Mouse (Mus musculus): ENCODE data around the gene Zfp791. TPM values are rescaled to one million over a fixed set of nuclear protein-coding genes. Genes with fewer than 3 reads are reported as not detected.
"Not testable (repeated sequence)": the region's sequence is repeated elsewhere in the genome, so short reads cannot be mapped to it uniquely, and the experiment has no call there.

The Zfp791 gene
- 4.6 and 5.3 TPM in 2 replicates for polyA plus RNA-seq (2015; fragmentation: Nextera tagmentation; extraction: Ambion mirVana)

DNA sequence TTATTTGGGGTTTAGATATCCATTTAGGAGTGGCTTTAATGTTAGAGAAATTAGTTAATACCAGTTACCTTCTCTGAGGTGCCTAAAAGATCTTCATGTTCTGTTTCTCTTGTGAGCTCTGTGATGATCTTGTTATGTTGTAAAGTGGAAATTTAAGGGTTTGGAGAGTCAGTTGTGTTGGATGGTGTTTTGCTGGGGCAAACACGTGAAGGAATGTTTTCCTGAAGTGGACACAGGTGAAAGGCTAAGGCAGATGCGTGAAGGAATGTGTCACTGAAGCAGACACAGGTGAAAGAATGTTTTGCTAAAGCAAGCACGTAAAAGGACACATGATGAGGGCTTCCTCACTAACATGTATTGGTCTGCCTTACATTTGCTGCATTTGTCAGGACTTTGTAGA, at the start of gene Zfp791:
Gene Zfp791, minus strand, starts transcription at position 101 of the 400 bp plus-strand sequence.
- H3K4me2 ChIP-seq (ENCODE audit: low read length): no peak within 1 kb of the TSS
- H3K27ac ChIP-seq (ENCODE audit: low read length): no peak within 1 kb of the TSS
- H3K27me3 ChIP-seq (ENCODE audit: control insufficient read depth, insufficient read depth, low read depth, low read length): no peaks in the 10 kb centered on the region; the same call in 1 of the 2 replicates

DNA sequence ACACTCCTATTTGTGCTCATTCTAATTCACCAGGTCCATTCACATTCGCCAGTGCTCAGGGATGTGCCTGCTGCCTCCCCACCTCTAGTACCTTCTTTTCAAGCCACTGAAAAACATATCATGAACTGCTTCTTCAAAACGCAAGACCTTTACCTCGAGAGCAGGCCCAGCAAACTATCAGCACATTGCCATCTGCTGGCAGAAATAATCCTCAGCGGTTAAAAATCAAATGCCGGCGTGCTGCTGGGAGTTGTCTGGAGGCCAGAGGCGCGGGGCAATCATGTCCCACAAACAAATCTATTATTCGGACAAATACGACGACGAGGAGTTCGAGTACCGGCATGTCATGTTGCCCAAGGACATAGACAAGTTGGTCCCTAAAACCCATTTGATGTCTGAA, 48.4 kb upstream of the Zfp791 start:
- no peaks in the 10 kb centered on the region for H3K4me1 ChIP-seq (ENCODE audit: control insufficient read depth, insufficient read depth, low read length)
- no peaks in the 10 kb centered on the region for H3K27me3 ChIP-seq (ENCODE audit: control insufficient read depth, insufficient read depth, low read depth, low read length)
- H3K36me3 ChIP-seq (ENCODE audit: control insufficient read depth, insufficient read depth, low read length): no peaks in the 10 kb centered on the region
- H3K27ac ChIP-seq (ENCODE audit: low read length): no peak overlapping the region
- H3K4me3 ChIP-seq (ENCODE audit: low read depth, low read length): no peak overlapping the region
- H3K4me2 ChIP-seq (ENCODE audit: low read length): no peak overlapping the region
- no peaks in the 10 kb centered on the region for H3K9me3 ChIP-seq (replicated peaks; ENCODE audit: control insufficient read depth, low read length, poor library complexity, severe bottlenecking)
- 28% methylated on average over 14 of the region's 14 CpGs for WGBS
- no peak for ATAC-seq
- H3K9ac ChIP-seq (ENCODE audit: low read depth, low read length): no peak overlapping the region

More for the DNA sequence above, at the start of gene Zfp791:
- no peak within 1 kb of the TSS for H3K4me3 ChIP-seq (ENCODE audit: low read depth, low read length)
- H3K9ac ChIP-seq (ENCODE audit: low read depth, low read length): no peak within 1 kb of the TSS
- 83% methylated on average over 3 of the region's 3 CpGs for WGBS
- no peaks in the 10 kb centered on the region for H3K36me3 ChIP-seq (ENCODE audit: control insufficient read depth, insufficient read depth, low read length)
- no peaks in the 10 kb centered on the region for H3K9me3 ChIP-seq (replicated peaks; ENCODE audit: control insufficient read depth, low read length, poor library complexity, severe bottlenecking)
- ATAC-seq: no peak
- H3K4me1 ChIP-seq (ENCODE audit: control insufficient read depth, insufficient read depth, low read length): no peaks in the 10 kb centered on the region

GRCm38 (mm10) chr8:85151624-85152023, 28.7 kb upstream of the Zfp791 start, which contains the start of gene Cks1brt:
TSS of gene Cks1brt (plus strand) at chr8:85151924.
- no peak within 1 kb of the TSS for H3K9ac ChIP-seq (ENCODE audit: low read depth, low read length)
- no peaks in the 10 kb centered on the region for H3K4me1 ChIP-seq (ENCODE audit: control insufficient read depth, insufficient read depth, low read length)
- ATAC-seq: no peak
- H3K4me2 ChIP-seq (ENCODE audit: low read length): no peak within 1 kb of the TSS
- peaks cover 18% of the 10 kb centered on the region for H3K9me3 ChIP-seq (replicated peaks; ENCODE audit: control insufficient read depth, low read length, poor library complexity, severe bottlenecking)
- WGBS: 91% methylated on average over 3 of the region's 3 CpGs
- no peak within 1 kb of the TSS for H3K4me3 ChIP-seq (ENCODE audit: low read depth, low read length)
- no peaks in the 10 kb centered on the region; the same call in 1 of the 2 replicates for H3K27me3 ChIP-seq (ENCODE audit: control insufficient read depth, insufficient read depth, low read depth, low read length)
- H3K36me3 ChIP-seq (ENCODE audit: control insufficient read depth, insufficient read depth, low read length): no peaks in the 10 kb centered on the region
- H3K27ac ChIP-seq (ENCODE audit: low read length): no peak within 1 kb of the TSS

GRCm38 (mm10) chr8:85142516-85142915, 19.6 kb upstream of the Zfp791 start:
- H3K4me1 ChIP-seq (ENCODE audit: control insufficient read depth, insufficient read depth, low read length): no peaks in the 10 kb centered on the region
- H3K27me3 ChIP-seq (ENCODE audit: control insufficient read depth, insufficient read depth, low read depth, low read length): no peaks in the 10 kb centered on the region
- H3K4me2 ChIP-seq (ENCODE audit: low read length): no peak overlapping the region
- H3K36me3 ChIP-seq (ENCODE audit: control insufficient read depth, insufficient read depth, low read length): no peaks in the 10 kb centered on the region
- no peaks in the 10 kb centered on the region; the same call in none of the 2 replicates for H3K9me3 ChIP-seq (replicated peaks; ENCODE audit: control insufficient read depth, low read length, poor library complexity, severe bottlenecking)
- H3K27ac ChIP-seq (ENCODE audit: low read length): no peak overlapping the region
- WGBS: 90% methylated on average over 4 of the region's 4 CpGs
- no peak overlapping the region for H3K9ac ChIP-seq (ENCODE audit: low read depth, low read length)
- ATAC-seq: no peak
- no peak overlapping the region for H3K4me3 ChIP-seq (ENCODE audit: low read depth, low read length)

DNA sequence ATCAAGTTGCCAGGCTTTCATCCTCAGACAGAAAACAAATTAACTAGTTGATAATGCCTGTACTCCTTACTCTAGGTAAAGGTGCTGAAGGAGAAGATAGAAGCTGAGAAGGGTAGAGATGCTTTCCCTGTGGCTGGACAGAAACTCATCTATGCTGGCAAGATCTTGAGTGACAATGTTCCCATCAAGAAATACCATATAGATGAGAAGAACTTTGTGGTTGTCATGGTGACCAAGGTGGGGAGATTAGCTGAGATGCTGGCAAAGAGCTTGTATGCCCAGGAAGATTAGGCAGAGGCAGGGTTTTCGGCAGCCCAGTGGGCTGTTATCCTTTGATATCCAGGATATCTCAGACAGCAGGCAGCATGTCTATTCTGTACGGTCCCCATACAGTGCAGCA, 12.8 kb upstream of the Zfp791 start:
- H3K27me3 ChIP-seq (ENCODE audit: control insufficient read depth, insufficient read depth, low read depth, low read length); H3K4me2 ChIP-seq (ENCODE audit: low read length); H3K9me3 ChIP-seq (replicated peaks; ENCODE audit: control insufficient read depth, low read length, poor library complexity, severe bottlenecking); H3K4me1 ChIP-seq (ENCODE audit: control insufficient read depth, insufficient read depth, low read length); H3K4me3 ChIP-seq (ENCODE audit: low read depth, low read length); H3K9ac ChIP-seq (ENCODE audit: low read depth, low read length); H3K36me3 ChIP-seq (ENCODE audit: control insufficient read depth, insufficient read depth, low read length); H3K27ac ChIP-seq (ENCODE audit: low read length); ATAC-seq: not testable (repeated sequence)
- WGBS: 76% methylated on average over 2 of the region's 2 CpGs

DNA sequence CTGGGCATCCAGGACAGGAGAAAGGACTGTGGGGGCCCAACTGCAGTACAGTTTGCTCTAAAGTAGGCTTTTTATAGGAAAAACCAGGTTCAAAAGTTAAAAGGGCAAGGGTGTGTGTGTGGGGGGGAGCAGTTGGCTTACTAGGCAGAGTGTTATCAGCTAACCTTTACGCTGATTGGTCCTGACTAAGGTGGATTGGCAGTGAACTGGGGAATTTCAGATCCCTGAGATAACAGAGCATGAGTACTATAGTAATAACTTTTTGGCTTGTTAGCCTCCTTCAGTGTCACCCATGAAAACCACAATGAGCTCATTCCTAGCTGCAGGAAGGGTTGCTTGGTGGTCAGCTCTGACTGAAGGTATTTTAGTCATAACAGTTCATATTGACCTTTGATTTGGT, 9.4 kb upstream of the Zfp791 start:
- 95% methylated on average over 1 of the region's 1 CpGs for WGBS
- no peaks in the 10 kb centered on the region for H3K36me3 ChIP-seq (ENCODE audit: control insufficient read depth, insufficient read depth, low read length)
- no peak for ATAC-seq

GRCm38 (mm10) chr8:85123691-85124090, 796 bp upstream of the Zfp791 start:
- no peak overlapping the region for H3K4me2 ChIP-seq (ENCODE audit: low read length)
- no peaks in the 10 kb centered on the region for H3K9me3 ChIP-seq (replicated peaks; ENCODE audit: control insufficient read depth, low read length, poor library complexity, severe bottlenecking)
- H3K36me3 ChIP-seq (ENCODE audit: control insufficient read depth, insufficient read depth, low read length): no peaks in the 10 kb centered on the region
- no peak for ATAC-seq
- H3K4me3 ChIP-seq (ENCODE audit: low read depth, low read length): no peak overlapping the region
- H3K4me1 ChIP-seq (ENCODE audit: control insufficient read depth, insufficient read depth, low read length): no peaks in the 10 kb centered on the region
- 93% methylated on average over 8 of the region's 8 CpGs for WGBS
- H3K27me3 ChIP-seq (ENCODE audit: control insufficient read depth, insufficient read depth, low read depth, low read length): no peaks in the 10 kb centered on the region; the same call in 1 of the 2 replicates
- no peak overlapping the region for H3K27ac ChIP-seq (ENCODE audit: low read length)
- no peak overlapping the region for H3K9ac ChIP-seq (ENCODE audit: low read depth, low read length)

More for the DNA sequence above, 9.4 kb upstream of the Zfp791 start:
- Histone ChIP-seq H3K9ac (ENCODE audit: low read depth, low read length) (no peak overlapping the region), H3K27ac (ENCODE audit: low read length) (no peak overlapping the region), H3K27me3 (ENCODE audit: control insufficient read depth, insufficient read depth, low read depth, low read length) (peaks cover 2% of the 10 kb centered on the region; the same call in 1 of the 2 replicates), H3K4me1 (ENCODE audit: control insufficient read depth, insufficient read depth, low read length) (no peaks in the 10 kb centered on the region), H3K9me3 (replicated peaks; ENCODE audit: control insufficient read depth, low read length, poor library complexity, severe bottlenecking) (no peaks in the 10 kb centered on the region), H3K4me2 (ENCODE audit: low read length) (no peak overlapping the region), H3K4me3 (ENCODE audit: low read depth, low read length) (no peak overlapping the region)

GRCm38 (mm10) chr8:85120251-85120650, 2.6 kb downstream of the Zfp791 start:
- WGBS: 79% methylated on average over 5 of the region's 5 CpGs
- H3K4me3 ChIP-seq (ENCODE audit: low read depth, low read length); H3K36me3 ChIP-seq (ENCODE audit: control insufficient read depth, insufficient read depth, low read length); H3K9me3 ChIP-seq (replicated peaks; ENCODE audit: control insufficient read depth, low read length, poor library complexity, severe bottlenecking); H3K4me2 ChIP-seq (ENCODE audit: low read length); H3K27me3 ChIP-seq (ENCODE audit: control insufficient read depth, insufficient read depth, low read depth, low read length); H3K4me1 ChIP-seq (ENCODE audit: control insufficient read depth, insufficient read depth, low read length); H3K9ac ChIP-seq (ENCODE audit: low read depth, low read length); H3K27ac ChIP-seq (ENCODE audit: low read length): not testable (repeated sequence)
- ATAC-seq: peak; percentile 55; the same call in 1 of the 2 replicates

DNA sequence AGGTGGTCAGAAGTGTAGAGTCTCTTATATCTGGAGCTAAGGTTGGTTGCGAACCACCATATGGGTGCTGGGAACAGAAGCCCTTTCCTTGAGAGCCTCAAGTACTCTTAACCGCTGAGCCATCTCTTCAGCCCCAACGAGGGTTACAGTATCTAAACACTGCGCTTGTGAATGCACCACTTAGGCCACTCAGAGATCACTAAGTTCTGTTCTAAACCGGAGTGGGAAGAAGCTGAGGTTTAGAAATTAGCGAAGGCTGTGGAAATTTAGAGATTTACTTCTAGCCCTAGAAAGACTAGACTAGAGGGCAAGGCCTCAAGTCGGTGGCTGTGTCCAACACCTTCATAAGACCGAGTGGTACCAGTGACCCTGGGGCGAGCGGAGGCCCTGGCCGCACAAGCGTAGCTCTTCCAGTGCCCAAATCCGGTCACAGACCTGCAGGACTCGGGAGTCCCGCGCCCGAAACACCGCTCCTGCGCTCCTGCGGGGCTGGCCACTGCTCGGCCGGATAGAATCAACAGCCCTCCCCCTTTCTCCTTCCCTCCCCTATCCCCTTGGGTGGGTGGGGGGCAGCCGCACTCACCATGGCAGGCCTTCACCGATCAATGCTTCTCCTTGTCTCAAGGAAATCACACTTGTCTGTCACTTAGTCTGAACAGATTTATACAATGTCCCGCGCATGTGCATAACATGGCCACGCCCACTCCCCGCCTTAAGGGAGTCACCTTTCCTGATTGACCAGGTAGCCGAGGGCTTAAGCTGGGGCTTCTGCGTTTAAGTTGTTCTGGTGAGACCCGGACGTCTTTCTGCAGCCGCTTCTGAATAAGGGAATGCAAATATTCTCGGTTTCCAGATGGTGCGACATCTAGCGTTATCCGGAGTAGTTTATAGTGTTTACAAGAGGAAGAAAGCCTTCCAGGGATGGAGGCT, 3.6 kb downstream of the Zfp791 start:
- Histone ChIP-seq H3K36me3 (ENCODE audit: control insufficient read depth, insufficient read depth, low read length) (no peaks in the 10 kb centered on the region), H3K4me1 (ENCODE audit: control insufficient read depth, insufficient read depth, low read length) (no peaks in the 10 kb centered on the region), H3K27ac (ENCODE audit: low read length) (peak overlapping the region; percentile 62), H3K9ac (ENCODE audit: low read depth, low read length) (peak overlapping the region; percentile 71), H3K27me3 (ENCODE audit: control insufficient read depth, insufficient read depth, low read depth, low read length) (no peaks in the 10 kb centered on the region; the same call in 1 of the 2 replicates), H3K4me2 (ENCODE audit: low read length) (peak overlapping the region; percentile 74), H3K4me3 (ENCODE audit: low read depth, low read length) (peak overlapping the region; percentile 60), H3K9me3 (replicated peaks; ENCODE audit: control insufficient read depth, low read length, poor library complexity, severe bottlenecking) (no peaks in the 10 kb centered on the region)
- ATAC-seq: peak; percentile 96
- 8% methylated on average over 37 of the region's 37 CpGs for WGBS

Data from midbrain, embryonic 16.5 days (tissue).